Mouse (Mus musculus): ENCODE measurements at regions not wholly inside any gene's neighbourhood (a gene's known extent, or its start where the extent isn't known, plus 50 kb on each side); places are given as distances from the start of the nearest gene placed in this dataset.
A peak's percentile ranks its signal among the peaks of the same experiment; 100 is the strongest.

- DNase-seq (ENCODE audit: low read depth, low spot score), result peak; percentile 29
Measured at GRCm38 (mm10) chr3:19062249-19062859, 566.1 kb downstream of the 1700064H15Rik start.

GRCm38 (mm10) chr3:19067141-19067757, 561.2 kb downstream of the 1700064H15Rik start:
- no peak for DNase-seq (ENCODE audit: low read depth, low spot score)
